Mouse (Mus musculus): ENCODE measurements around the gene Tmem63c. TPM values are rescaled to one million over a fixed set of nuclear protein-coding genes. Genes with fewer than 3 reads are reported as not detected.
A peak's percentile ranks its signal among the peaks of the same experiment; 100 is the strongest.

Gene Tmem63c
- polyA plus RNA-seq, 1 experiment from 2014 or later = not detected

GRCm38 (mm10) chr12:87002209-87002608 is 18.9 kb upstream of the Tmem63c start:
- H3K9ac ChIP-seq = no peak overlapping the region
- no peak for ATAC-seq (ENCODE audit: insufficient number of reproducible peaks, low FRiP score)
- H3K4me3 ChIP-seq = no peak overlapping the region
- H3K36me3 ChIP-seq = no peaks in the 10 kb centered on the region
- H3K4me2 ChIP-seq = no peak overlapping the region
- H3K9me3 ChIP-seq (replicated peaks) = no peaks in the 10 kb centered on the region
- 54% methylated on average over 7 of the region's 7 CpGs for WGBS
- H3K4me1 ChIP-seq (replicated peaks) = peaks cover 14% of the 10 kb centered on the region
- peaks cover 12% of the 10 kb centered on the region; the same call in 1 of the 2 replicates for H3K27me3 ChIP-seq (replicated peaks)
- no peak overlapping the region for H3K27ac ChIP-seq (ENCODE audit: poor library complexity, severe bottlenecking)

- 73% methylated on average over 7 of the region's 7 CpGs for WGBS
- no peak for ATAC-seq (ENCODE audit: insufficient number of reproducible peaks, low FRiP score)
- no peaks in the 10 kb centered on the region for H3K9me3 ChIP-seq (replicated peaks)
Observed at GRCm38 (mm10) chr12:87002815-87003214, 18.3 kb upstream of the Tmem63c start.

DNA sequence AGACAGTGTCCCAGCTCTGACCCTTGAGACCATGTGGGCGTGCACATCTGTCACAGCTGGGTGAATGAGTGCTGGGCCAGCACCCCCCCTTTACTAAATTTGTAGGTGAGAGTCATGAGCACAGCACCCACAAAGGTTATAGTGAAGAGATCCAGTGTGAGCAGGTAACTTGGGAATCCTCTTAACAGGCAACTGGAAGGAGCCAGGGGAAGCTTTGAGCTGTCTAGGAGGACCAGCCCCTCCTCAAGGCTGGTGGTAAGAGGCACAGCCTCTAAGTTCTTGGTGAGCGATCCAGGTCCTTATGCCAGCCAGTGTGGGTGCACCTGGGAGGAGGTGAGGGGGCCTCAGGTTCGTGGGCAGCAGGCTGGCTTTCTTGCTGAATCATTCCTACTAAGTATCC is 17.5 kb upstream of the Tmem63c start:
- WGBS = 55% methylated on average over 3 of the region's 3 CpGs

More at GRCm38 (mm10) chr12:87002815-87003214, 18.3 kb upstream of the Tmem63c start:
- Histone ChIP-seq H3K36me3 (no peaks in the 10 kb centered on the region), H3K4me1 (replicated peaks) (peaks cover 14% of the 10 kb centered on the region), H3K4me2 (no peak overlapping the region), H3K27me3 (replicated peaks) (peaks cover 15% of the 10 kb centered on the region; the same call in 1 of the 2 replicates), H3K9ac (no peak overlapping the region), H3K4me3 (no peak overlapping the region), H3K27ac (ENCODE audit: poor library complexity, severe bottlenecking) (no peak overlapping the region)

DNA sequence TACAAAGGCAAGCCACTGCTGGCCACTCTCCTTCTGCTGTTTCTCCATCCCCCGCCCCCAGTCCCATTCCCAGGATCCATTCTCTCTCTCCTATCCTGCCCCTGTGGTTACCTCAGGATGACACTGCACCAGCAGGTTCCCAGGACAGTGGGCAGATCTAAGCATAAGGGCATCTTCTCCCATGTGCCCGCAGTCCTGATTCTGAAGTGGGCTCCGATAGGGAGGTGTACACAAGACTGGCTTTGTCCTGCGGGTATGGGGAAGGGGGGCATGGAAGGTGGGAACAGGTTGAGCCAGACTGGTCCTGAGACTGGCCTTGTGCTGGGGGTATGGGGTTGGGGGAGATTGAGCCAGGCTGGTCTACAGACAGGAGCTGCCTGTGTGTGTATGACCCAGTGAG is 16.5 kb upstream of the Tmem63c start:
- Histone ChIP-seq H3K9me3 (replicated peaks) (no peaks in the 10 kb centered on the region), H3K4me2 (no peak overlapping the region), H3K4me3 (no peak overlapping the region), H3K27ac (ENCODE audit: poor library complexity, severe bottlenecking) (no peak overlapping the region), H3K36me3 (no peaks in the 10 kb centered on the region), H3K4me1 (replicated peaks) (peaks cover 9% of the 10 kb centered on the region), H3K27me3 (replicated peaks) (peaks cover 21% of the 10 kb centered on the region), H3K9ac (no peak overlapping the region)
- no peak for ATAC-seq (ENCODE audit: insufficient number of reproducible peaks, low FRiP score)
- WGBS = 83% methylated on average over 4 of the region's 4 CpGs

More for the DNA sequence above, 17.5 kb upstream of the Tmem63c start:
- no peak overlapping the region for H3K27ac ChIP-seq (ENCODE audit: poor library complexity, severe bottlenecking)
- peaks cover 14% of the 10 kb centered on the region for H3K4me1 ChIP-seq (replicated peaks)
- no peak overlapping the region for H3K4me2 ChIP-seq
- no peak overlapping the region for H3K9ac ChIP-seq
- H3K27me3 ChIP-seq (replicated peaks) = peaks cover 15% of the 10 kb centered on the region
- no peaks in the 10 kb centered on the region for H3K36me3 ChIP-seq
- no peaks in the 10 kb centered on the region for H3K9me3 ChIP-seq (replicated peaks)
- ATAC-seq (ENCODE audit: insufficient number of reproducible peaks, low FRiP score) = no peak
- no peak overlapping the region for H3K4me3 ChIP-seq

DNA sequence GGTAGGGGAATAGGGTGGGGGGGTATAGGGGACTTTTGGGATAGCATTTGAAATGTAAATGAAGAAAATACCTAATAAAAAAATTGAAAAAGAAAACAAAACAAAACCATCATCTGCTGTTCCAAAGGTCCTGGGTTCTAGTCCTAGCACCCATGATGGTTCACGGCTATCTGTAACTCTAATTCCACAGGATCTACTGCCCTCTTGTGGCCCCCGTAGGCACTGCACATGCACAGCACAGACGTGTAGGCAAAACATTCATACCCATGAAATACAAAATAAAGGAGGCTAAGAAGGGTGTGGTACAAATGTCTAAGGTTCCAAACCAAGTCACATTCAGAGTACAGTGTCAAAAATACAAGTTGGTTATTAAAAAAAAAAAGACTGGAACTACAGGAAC is 4.1 kb upstream of the Tmem63c start:
- ATAC-seq (ENCODE audit: insufficient number of reproducible peaks, low FRiP score) = no peak
- WGBS = 44% methylated on average over 3 of the region's 3 CpGs
- Histone ChIP-seq H3K27me3 (replicated peaks) (0 out of 2 replicates have a peak, but pooled peaks cover 3% of the 10 kb centered on the region), H3K9ac (no peak overlapping the region), H3K27ac (ENCODE audit: poor library complexity, severe bottlenecking) (no peak overlapping the region), H3K36me3 (no peaks in the 10 kb centered on the region), H3K4me1 (replicated peaks) (no peaks in the 10 kb centered on the region), H3K4me3 (no peak overlapping the region), H3K4me2 (no peak overlapping the region), H3K9me3 (replicated peaks) (no peaks in the 10 kb centered on the region)

DNA sequence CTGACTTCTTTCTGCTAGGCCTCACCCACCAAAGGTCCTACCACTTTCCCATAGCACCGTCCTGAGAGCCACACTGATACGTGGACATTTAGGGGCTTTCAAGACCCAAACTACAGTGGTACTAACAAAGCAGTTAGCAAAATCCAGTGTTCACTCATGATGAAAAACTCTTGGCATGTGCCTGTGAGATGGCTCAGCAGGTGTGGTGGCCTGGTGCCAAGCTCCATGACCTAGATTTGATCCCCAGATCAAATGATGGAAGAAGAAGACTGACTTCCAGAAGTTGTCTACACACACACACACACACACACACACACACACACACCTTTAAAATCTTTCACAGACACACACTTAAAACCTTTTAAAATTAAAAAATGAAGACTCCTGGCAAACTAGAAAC is 2.4 kb upstream of the Tmem63c start:
- no peak for ATAC-seq (ENCODE audit: insufficient number of reproducible peaks, low FRiP score)

GRCm38 (mm10) chr12:87022006-87022405 is 866 bp downstream of the Tmem63c start:
- Histone ChIP-seq H3K9ac (no peak overlapping the region), H3K36me3 (no peaks in the 10 kb centered on the region), H3K4me3 (no peak overlapping the region), H3K4me2 (no peak overlapping the region), H3K9me3 (replicated peaks) (no peaks in the 10 kb centered on the region), H3K4me1 (replicated peaks) (peaks cover 8% of the 10 kb centered on the region), H3K27ac (ENCODE audit: poor library complexity, severe bottlenecking) (no peak overlapping the region), H3K27me3 (replicated peaks) (peaks cover 44% of the 10 kb centered on the region)
- ATAC-seq (ENCODE audit: insufficient number of reproducible peaks, low FRiP score) = no peak
- WGBS = 74% methylated on average over 2 of the region's 2 CpGs

More for the DNA sequence above, 2.4 kb upstream of the Tmem63c start:
- Histone ChIP-seq H3K27ac (ENCODE audit: poor library complexity, severe bottlenecking) (no peak overlapping the region), H3K9me3 (replicated peaks) (no peaks in the 10 kb centered on the region), H3K36me3 (no peaks in the 10 kb centered on the region), H3K4me3 (no peak overlapping the region), H3K9ac (no peak overlapping the region), H3K4me1 (replicated peaks) (no peaks in the 10 kb centered on the region), H3K4me2 (no peak overlapping the region), H3K27me3 (replicated peaks) (peaks cover 16% of the 10 kb centered on the region)
- WGBS = 67% methylated on average over 2 of the region's 2 CpGs

- no peak overlapping the region for H3K4me2 ChIP-seq
- peaks cover 59% of the 10 kb centered on the region for H3K27me3 ChIP-seq (replicated peaks)
- no peak overlapping the region for H3K9ac ChIP-seq
- H3K36me3 ChIP-seq = no peaks in the 10 kb centered on the region
- 71% methylated on average over 3 of the region's 3 CpGs for WGBS
- no peak for ATAC-seq (ENCODE audit: insufficient number of reproducible peaks, low FRiP score)
- no peak overlapping the region for H3K27ac ChIP-seq (ENCODE audit: poor library complexity, severe bottlenecking)
- H3K4me1 ChIP-seq (replicated peaks) = peaks cover 8% of the 10 kb centered on the region
- H3K4me3 ChIP-seq = no peak overlapping the region
- no peaks in the 10 kb centered on the region for H3K9me3 ChIP-seq (replicated peaks)
Observed at GRCm38 (mm10) chr12:87023456-87023855, 2.3 kb downstream of the Tmem63c start.

DNA sequence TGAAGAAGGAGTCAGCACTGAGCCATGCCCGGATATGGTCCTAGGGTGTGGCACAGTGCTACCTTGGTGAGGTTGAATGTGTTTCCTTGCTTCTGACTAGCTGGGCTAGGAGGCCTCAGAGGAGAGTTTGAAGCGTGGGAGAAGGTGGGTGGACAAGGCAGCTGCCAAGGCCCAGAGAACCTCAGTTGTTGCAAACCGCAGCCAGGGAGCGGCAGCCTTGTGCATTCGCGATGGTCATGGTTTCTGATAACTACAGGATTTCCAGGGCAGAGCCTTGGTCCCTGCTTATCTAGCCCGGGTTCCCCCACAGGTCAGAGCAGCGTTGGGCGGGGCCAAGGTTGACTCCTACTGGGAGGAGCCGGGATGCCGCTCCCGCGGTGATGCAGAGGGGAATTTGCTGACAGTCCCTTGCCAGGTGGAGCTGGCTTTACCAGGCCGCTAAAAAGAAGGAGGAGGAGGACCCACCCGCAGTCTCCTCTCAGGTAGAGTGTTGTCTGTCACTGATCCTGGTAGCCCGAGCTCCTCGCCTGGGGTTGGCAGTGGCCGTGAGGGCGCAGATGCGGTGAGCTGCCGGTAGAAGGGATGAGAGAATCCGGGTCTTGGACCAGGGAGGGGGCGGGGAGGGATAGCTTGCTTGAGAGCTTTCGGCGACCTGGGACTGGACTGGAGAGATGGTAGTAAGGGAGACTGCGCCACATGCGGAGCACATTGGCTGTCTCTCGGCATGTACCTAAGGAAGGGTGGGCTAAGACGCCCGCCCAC is 5.2 kb downstream of the Tmem63c start:
- Histone ChIP-seq H3K9ac (no peak overlapping the region), H3K9me3 (replicated peaks) (no peaks in the 10 kb centered on the region), H3K4me2 (peak overlapping the region; percentile 61), H3K36me3 (no peaks in the 10 kb centered on the region), H3K4me3 (peak overlapping the region; percentile 15), H3K27me3 (replicated peaks) (peaks cover 75% of the 10 kb centered on the region), H3K27ac (ENCODE audit: poor library complexity, severe bottlenecking) (no peak overlapping the region), H3K4me1 (replicated peaks) (peaks cover 8% of the 10 kb centered on the region)
- peak; percentile 51; the same call in 1 of the 2 replicates for ATAC-seq (ENCODE audit: insufficient number of reproducible peaks, low FRiP score)
- WGBS = 2% methylated on average over 30 of the region's 30 CpGs

DNA sequence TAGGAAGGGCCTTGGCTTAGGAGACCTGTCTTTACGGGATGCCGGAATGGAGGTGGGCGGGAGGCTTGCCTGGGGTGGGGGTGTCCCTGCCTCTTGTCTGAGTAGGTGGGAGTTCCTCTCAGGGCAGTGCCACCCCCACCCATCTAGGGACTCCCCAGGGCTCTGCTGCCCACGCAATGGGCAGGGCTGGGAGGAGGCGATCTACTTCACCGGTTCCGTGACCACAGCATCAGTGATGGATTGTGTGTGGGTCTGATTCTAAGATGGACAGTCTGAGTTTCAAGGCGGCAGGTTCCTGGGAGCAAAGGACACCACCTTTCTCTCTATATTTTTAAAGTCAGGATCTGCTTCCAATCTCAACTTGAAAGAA is 5.7 kb downstream of the Tmem63c start:
- peaks cover 8% of the 10 kb centered on the region for H3K4me1 ChIP-seq (replicated peaks)
- H3K27me3 ChIP-seq (replicated peaks) = peaks cover 74% of the 10 kb centered on the region
- WGBS = 15% methylated on average over 8 of the region's 8 CpGs
- peak overlapping the region; percentile 15; the same call in 1 of the 2 replicates for H3K4me3 ChIP-seq
- H3K4me2 ChIP-seq = peak overlapping the region; percentile 61
- ATAC-seq (ENCODE audit: insufficient number of reproducible peaks, low FRiP score) = no peak
- H3K27ac ChIP-seq (ENCODE audit: poor library complexity, severe bottlenecking) = no peak overlapping the region
- H3K9me3 ChIP-seq (replicated peaks) = no peaks in the 10 kb centered on the region
- no peak overlapping the region for H3K9ac ChIP-seq
- no peaks in the 10 kb centered on the region for H3K36me3 ChIP-seq

DNA sequence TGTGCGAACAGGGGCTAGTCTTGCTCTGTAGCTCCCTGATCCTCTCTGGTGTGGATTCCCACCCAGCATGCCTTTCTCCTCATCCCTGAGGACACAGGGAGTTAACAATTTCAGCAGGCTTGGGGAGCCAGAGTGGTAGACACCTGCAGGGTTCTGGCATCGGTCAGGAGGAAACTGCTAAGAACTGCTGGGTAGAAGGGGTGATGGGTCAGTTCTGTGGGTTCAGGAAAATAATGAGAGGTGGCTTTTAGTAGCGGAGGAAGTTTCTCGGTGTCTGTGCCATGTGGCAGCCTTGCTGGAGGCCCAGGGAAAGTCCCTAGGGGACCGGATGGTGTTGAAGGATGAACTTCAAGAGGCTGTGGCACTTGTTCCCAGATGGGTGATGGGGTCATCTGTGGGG is 6.3 kb downstream of the Tmem63c start:
- no peaks in the 10 kb centered on the region for H3K9me3 ChIP-seq (replicated peaks)
- H3K9ac ChIP-seq = no peak overlapping the region
- no peak overlapping the region for H3K4me3 ChIP-seq
- H3K4me2 ChIP-seq = no peak overlapping the region
- H3K36me3 ChIP-seq = no peaks in the 10 kb centered on the region
- no peak for ATAC-seq (ENCODE audit: insufficient number of reproducible peaks, low FRiP score)
- 44% methylated on average over 5 of the region's 5 CpGs for WGBS
- H3K27me3 ChIP-seq (replicated peaks) = peaks cover 69% of the 10 kb centered on the region
- H3K27ac ChIP-seq (ENCODE audit: poor library complexity, severe bottlenecking) = no peak overlapping the region
- H3K4me1 ChIP-seq (replicated peaks) = peaks cover 8% of the 10 kb centered on the region

DNA sequence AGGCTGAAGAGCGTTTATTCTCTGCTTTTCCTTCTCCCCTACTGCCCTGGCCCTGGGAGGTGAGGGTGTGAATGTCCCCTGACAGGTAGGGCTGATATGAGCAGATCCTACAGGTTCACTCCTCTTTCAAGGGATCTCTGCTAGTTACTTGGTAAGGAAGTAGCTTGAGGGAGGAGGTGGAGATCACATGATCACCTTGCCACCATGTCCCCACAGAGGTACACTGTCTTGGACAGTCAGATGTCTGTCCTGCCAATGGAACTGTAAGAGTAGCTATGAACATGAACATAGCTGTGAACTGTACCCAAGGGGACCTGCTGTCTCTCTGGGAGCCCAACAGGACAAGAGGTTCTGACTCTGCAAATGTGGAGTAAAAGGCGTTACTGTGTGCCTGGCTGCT is 6.9 kb downstream of the Tmem63c start:
- no peak overlapping the region for H3K4me3 ChIP-seq
- H3K27me3 ChIP-seq (replicated peaks) = peaks cover 67% of the 10 kb centered on the region
- ATAC-seq (ENCODE audit: insufficient number of reproducible peaks, low FRiP score) = no peak
- H3K36me3 ChIP-seq = no peaks in the 10 kb centered on the region
- no peak overlapping the region for H3K27ac ChIP-seq (ENCODE audit: poor library complexity, severe bottlenecking)
- no peak overlapping the region for H3K4me2 ChIP-seq
- no peaks in the 10 kb centered on the region for H3K9me3 ChIP-seq (replicated peaks)
- H3K9ac ChIP-seq = no peak overlapping the region
- WGBS = 65% methylated on average over 2 of the region's 2 CpGs
- H3K4me1 ChIP-seq (replicated peaks) = peaks cover 8% of the 10 kb centered on the region
